Mouse (Mus musculus) heart, adult 2 months (tissue): ENCODE measurements around the gene Gm572.

Experiments used
- CTCF ChIP-seq: fragments of 200-600 bp; IDR thresholded peaks from 2 replicates; pipeline ENCODE4 v1.8.1; 2022; ENCODE audit warnings: antibody characterized with exemption, mild to moderate bottlenecking, moderate library complexity
- POLR2A ChIP-seq: fragments of 200-500 bp; IDR thresholded peaks from 2 replicates; pipeline ENCODE4 v1.6.1; 2011; ENCODE audit warnings: mild to moderate bottlenecking, low read depth, low read length, control low read depth; ENCODE audit not compliant: insufficient read depth

DNA sequence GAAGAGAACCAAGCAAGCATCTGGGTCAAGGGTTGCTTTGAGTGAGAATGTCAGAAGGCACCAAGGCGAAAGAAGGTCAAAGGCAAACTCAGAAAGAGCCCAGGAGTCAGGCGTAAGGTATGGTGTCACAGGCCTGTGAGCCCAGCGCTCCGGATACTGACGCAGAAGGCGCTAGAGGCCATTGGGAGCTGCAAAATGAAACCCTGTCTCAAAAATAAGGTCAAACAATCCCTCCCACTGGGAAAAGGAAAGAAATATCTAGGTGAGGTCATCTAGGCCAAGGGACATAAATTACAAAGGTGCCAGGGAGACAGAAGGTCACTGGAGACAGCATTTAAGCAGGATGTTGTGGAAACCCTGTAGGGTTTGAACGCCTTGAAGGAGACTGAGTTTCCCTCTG, 35.0 kb downstream of the Gm572 start:
- TF ChIP-seq CTCF = no peak
- no peak for TF ChIP-seq POLR2A
